Mouse (Mus musculus) activated CD4-positive, CD25-positive, alpha-beta regulatory T cell, adult 4 months (primary cell): ENCODE measurements around the gene Zfp119b. TPM values are rescaled to one million over a fixed set of nuclear protein-coding genes. Genes with fewer than 3 reads are reported as not detected.
"Not testable (repeated sequence)": the region's sequence is repeated elsewhere in the genome, so short reads cannot be mapped to it uniquely, and the experiment has no call there.

Experiments
- ATAC-seq: one replicate; pipeline ENCODE4 v1.8.0; 2017
- polyA plus RNA-seq, 2 experiments: library from polyadenylated mRNA; unstranded; fragments of 100-300 nt; shearing (Covaris generic); gene quantifications; one replicate each; pipeline ENCODE4 v1.2.1; 2017

Zfp119b gene
- polyA plus RNA-seq, 2 experiments from 2014 or later = 17.2 to 17.4 TPM

DNA sequence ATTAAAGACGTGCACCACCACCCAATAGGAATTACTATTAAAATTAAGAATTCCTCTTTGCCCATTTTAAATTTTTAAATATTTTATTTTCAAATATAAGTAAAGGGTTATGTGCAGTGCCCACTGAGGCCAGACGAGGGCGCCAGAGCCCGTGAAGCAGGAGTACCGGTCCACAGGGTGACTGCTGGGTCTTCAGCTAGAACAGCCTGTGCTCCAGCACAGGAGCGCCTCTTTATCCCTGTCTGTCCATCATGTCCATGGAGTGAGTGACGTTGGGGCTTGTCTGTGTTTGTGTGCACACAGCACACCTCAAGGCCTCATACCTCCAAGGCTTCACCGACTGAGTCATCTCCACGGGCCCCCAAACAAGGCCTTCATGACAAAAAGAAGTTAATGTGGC lies 7.9 kb upstream of the Zfp119b start:
- ATAC-seq = no peak

DNA sequence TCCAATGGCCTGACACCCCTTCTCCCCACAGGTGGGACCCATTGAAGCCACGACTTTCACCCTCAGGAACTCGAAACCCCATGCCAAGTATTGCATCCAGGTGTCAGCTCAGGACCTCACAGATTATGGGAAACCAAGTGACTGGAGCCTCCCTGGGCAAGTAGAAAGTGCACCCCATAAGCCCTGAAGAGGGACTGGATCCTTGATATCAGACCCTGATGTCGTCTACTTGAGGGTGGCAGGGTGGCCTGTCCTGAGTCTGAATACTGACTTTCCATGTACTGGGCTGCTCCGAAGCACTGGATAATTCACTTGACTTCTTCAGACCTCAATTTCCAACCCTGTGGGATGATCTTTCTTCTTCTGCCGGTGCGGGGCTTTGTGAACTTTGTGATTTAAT lies 7.3 kb upstream of the Zfp119b start:
- no peak for ATAC-seq

DNA sequence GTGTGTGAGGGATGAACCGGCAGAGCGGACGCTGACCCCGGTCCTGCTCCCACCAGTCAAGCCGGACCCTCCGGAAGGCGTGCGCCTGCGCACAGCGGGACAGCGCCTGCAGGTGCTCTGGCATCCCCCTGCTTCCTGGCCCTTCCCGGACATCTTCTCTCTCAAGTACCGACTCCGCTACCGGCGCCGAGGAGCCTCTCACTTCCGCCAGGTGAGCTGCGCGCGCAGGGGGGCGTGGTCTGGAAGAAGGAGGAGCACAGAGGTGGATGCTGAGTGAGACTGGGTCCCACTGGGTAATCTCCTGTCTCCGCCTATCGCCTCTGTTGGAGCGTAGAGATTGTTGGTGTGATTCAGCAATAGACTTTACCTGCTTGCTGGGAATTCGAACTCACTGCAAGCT lies 6.8 kb upstream of the Zfp119b start:
- ATAC-seq = no peak

DNA sequence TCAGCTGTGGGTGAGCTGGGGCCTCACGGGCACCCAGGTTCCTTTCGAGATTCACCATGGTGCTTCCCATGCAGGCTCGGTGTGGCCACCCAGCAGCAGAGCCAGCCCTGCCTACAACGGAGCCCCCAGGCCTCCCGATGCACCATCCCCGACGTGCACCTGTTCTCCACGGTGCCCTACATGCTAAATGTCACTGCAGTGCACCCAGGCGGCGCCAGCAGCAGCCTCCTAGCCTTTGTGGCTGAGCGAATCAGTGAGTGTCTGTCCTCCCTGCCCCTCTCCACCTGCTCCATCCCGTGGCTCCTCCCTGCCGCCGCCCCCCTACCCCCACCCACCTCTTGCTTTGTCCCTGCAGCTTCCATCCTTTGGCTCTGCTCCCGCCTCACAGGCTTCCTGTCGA lies 4.9 kb upstream of the Zfp119b start:
- ATAC-seq = no peak

DNA sequence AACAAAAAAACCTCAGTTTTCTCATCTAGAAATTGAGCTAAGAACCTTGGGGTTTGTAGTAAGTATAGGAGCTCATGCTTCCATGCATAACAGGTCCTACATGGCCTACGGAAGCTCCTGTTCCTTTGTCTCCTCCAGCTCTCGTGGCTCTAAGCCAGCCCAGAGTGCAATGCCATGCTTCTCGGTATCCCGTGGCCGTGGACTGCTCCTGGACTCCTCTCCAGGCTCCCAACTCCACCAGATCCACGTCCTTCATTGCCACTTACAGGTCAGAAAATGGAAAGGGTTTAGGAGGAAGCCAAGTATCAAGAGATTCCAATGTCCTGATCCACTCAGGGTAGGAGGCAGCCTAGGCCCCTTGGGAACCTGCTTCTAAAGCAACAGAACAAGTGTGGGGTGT lies 4.5 kb upstream of the Zfp119b start:
- no peak for ATAC-seq

DNA sequence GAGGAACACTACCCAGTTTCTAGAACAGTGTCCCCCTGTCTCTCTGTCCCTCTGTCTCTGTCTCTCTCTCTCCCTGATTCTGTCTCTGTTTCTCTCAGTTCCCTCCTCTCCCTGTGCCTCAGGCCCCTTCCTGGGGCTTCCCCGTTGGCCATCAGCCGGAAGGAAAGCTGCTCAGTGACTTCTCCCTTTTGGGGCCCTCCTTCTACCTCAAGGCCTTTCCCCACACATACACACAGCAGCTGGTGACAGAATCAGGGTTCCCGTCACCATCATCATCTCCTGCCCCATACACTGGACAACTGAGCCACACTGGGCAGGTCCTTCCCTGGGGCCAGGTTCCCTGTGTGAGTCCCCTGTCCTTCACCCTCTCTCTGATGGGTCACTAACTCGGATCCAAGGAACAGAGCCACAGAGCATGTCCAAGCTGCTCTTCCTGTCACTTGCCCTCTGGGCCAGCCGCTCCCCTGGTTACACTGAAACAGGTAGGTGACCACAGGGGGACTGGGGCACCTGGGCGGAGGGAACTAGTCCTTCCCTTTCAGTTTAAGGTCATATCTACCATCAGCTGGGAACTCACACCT lies 3.2 kb upstream of the Zfp119b start, which contains the start of gene Ebi3:
Ebi3 (plus strand) TSS at position 194 of the 581 bp plus-strand sequence.
- peak; percentile 65 for ATAC-seq

DNA sequence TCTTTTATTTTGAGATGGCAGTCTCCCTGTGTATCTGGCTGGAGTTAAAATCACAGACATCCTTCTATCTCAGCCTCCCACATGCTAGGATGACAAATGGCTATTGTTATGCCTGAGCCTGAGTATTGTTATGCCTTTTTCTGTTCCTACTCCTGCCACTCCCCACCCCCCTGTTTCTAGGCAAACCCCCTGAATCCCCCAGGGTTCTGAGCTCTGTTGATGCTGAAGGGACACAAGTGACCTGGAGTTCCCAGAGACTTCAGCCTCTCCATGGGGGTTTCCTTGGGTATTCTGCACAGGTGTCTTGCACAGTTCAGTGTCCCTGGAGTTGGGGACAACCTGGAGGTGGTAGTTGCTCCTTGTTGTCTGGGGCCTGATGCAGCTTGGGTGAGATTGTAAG lies 2.7 kb upstream of the Zfp119b start:
- ATAC-seq = no peak

DNA sequence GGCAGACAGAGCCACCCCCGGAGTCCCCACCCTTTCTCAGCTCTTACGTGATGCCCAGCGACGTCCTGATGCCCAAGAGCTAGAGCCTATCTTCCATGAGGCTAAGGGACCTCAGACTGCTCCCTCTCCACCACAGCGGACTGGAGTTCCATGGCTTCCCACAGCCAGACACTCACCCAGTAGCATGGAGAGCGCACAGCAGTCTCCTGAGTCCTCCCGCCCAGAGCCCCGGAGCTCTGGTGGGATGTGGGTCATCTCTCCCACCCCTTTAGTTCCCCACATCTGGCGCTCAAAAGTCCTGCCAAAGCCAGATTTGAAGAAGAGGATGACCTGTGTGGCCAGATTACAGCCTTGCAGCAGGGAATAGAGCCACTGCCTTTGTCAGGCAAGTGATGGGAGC lies 1.3 kb upstream of the Zfp119b start:
- no peak for ATAC-seq

DNA sequence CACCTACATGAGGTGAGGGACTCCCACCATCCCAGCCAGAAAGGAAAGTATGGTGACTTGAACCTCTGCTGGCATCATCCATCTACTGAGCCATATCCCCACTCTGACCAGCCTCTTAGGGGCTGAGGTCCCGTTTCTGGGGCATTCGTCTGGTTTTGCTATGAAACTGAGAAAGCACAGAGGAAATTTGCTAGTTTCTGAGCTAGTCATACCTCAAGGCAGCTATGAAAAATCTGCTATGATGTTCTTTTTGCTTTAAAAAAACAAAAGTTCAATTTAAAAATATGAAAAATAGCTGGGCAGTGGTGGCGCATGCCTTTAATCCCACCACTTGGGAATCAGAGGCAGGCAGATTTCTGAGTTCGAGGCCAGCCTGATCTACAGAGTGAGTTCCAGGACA lies 653 bp downstream of the Zfp119b start:
- ATAC-seq = no peak

DNA sequence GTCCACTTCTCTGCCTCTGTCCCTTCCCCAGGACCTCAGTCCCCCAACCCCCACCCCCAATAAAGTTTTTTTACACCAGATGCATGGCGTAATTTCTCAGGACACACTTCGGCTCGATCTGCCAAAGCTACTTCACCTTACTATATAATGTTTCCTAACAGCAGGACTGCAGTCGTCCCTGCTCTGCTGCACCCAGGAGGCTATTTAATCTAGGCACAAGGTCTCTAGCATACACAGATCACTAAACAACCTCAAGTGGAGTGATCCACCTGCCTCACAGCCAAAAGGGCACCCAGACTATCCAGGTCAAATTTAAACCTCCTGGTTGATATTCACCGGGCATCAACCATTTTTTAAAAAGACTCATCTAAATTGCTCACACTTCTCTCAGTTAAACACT lies 3.6 kb downstream of the Zfp119b start:
- ATAC-seq = no peak

DNA sequence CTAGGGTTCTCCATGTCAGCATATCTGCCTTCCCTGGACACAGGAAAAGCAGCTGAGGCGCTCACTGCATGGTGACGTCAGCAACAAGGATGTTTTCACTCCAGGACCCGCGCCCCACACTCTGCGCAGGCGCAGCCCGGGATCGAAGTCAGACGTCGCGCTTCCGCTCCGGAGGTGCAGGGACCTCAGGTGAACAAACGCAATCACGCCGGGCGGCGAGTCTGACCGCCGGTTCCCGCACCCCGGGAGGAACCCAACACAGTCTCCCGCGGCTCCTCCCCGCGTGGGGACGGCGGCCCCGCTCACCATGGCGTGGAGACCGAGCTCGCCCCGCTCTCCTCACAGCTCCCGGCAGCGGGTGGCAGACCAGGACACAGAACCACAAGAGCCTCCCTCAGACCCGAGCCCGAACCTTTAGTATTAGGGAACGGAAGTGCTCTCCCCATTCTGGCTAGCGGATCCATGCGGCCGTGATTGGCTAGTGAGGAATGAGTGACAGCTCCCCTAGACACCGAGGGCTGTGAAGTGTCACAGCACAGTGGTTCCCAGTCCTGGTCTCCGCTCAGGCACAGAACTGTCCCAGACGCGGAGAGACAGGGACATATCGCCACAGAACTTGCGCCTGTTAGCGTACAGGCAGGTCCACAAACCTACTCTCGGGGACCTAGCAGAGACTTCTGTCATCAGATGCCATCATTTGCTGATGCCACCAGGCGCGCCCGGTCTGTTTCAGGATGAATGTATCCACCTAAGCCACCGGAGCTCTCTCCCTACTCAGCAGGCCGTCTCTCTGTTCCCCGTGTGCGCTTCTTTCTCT lies 4.2 kb downstream of the Zfp119b start:
- peak; percentile 94 for ATAC-seq

DNA sequence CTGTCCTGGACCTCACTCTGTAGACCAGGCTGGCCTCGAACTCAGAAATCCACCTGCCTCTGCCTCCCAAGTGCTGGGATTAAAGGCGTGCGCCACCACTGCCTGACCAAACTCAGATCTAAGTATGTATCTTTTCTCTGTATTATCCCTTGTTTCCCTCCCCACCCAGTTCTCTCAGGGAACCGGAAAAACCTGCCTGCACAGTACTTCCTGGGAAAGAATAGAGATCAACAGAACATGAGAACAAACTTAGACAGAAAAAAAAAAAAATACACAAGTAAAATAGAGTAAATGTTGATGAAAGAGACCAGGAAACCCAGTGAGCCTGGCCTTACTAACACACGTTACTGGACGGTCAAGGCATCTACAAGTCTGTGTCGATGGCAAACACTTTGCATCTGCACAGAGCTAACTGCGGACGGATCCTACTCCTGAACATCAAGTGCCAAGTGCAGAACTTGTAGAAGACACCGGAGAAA lies 4.9 kb downstream of the Zfp119b start:
- ATAC-seq = not testable (repeated sequence)

DNA sequence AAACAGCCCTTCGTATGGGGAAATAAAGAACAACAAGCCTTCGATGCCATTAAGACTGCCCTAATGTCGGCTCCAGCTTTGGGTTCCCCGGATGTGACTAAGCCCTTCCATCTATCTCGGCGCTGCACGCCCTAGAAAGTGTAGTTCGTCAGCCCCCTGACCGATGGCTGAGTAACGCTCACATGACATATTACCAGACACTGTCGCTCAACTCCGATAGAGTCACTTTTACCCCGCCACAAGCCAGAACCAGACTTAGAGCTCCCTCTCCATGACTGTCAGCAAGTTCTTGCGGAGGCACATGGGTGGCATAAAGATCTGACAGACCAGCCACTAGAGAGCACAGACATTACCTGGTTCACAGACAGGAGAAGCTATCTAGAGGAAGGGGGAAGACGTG lies 16.1 kb downstream of the Zfp119b start:
- ATAC-seq = no peak

DNA sequence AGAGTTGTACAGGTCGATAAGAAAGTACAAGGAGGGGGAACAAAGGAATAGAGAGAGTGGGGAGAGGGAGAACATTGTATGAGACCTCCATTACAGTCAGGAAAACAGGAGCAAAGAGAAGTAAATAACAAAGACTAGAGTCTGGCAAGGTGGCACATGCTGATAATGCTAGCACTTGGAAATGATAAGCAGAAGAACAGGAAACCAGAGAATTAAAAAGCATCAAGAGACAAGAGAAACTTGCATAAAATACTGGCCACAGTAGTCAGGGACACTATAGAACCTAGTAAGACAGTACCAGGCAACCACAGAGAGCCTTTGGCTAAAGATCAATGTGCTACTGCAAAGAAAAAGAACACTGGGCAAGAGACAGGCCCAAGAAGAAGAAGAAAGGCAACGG lies 16.7 kb downstream of the Zfp119b start:
- no peak for ATAC-seq

DNA sequence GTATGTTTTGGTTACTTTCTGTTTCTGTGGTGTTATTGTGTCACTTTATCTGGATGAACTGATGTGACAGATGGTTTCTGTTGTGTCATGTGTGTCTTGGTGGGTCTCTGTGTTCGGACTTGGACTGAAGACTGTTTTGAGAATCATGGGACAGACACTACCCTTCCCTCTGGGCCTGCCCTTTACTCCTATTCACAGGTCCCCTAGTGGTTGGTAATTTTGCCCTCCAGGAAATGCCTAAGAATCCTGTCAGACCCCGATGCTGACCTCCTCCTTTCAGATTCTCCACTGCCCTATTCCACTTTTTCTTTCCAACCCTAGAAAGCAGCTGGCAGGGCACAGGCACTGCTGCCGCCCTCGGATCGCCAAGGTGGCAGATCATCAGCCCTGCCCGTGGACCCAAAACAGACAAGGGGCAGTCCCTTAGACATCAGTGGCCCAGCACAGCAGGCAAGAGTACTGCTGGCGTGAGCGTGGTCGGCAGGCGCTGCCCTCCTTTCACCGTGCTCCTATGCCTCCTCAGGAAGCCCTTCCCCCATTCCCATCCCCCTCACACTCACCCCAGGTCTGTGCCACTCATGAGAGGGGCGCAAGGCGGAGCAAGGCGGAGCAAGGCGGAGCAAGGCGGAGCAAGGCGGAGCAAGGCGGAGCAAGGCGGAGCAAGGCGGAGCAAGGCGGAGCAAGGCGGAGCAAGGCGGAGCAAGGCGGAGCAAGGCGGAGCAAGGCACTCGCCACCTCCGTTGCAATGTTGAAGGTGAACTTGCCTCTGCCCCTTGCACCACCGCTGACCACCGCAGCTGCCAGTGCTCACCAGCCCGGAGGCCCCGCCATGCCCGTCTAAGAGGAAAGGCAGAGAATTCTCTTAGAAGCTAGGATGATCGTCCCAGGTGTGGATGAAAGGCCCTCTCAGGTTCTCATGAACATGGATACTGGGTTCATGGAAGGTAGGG lies 17.5 kb downstream of the Zfp119b start:
- peak; percentile 83 for ATAC-seq

DNA sequence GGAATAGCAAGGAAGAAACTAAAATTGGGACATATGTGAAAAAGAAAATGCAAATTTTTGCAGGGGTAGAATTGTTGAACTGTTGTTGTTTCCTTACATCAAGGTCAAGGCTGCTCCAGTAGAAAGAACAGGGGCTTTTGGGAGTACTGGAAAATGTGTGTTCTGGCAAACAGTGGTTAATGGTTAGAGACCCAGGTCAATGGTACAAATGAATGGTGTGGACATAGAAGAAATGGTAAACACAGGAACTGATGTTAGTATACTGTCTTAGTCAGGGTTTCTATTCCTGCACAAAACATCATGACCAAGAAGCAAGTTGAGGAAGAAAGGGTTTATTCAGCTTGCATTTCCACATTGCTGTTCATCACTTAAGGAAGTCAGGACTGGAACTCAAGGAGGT lies 42.6 kb downstream of the Zfp119b start:
- no peak for ATAC-seq

DNA sequence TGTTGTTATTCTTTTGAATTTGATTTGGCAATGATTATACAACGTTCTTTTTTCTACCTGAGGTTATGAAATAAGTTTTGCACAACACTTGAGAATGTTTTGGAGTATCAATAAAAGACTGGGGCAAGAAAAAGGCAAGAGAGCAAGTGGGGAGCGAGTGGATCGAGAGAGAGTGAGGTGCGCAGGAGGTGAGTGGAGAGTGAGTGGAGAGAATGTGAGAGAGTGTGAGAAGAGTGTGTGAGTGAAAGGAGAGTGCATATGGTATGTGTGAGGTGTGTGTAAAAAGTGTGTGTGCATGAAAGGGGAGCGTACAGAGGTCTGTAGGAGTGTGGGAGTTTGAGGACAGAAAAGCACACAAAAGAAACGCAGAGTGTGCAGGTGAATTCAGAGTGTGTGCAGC lies 45.2 kb downstream of the Zfp119b start:
- ATAC-seq = no peak

DNA sequence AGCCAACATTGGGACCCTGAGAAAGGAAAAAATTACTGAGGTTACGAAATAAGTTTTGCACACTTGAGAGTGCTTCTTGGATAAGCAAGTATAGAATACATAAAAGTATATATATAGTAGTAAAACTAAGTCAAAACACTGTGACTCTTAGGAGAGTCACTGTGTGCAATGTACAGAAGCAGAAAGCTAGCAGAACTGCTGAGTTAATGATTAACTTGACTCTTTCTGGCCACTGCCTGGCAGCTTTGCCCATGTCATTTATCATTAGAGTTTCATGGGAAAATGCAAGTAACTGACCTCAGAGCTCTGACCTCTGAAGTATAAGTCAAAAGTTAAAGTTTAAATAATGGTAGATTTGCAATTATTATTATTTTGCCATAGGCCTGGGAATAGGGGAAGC lies 45.6 kb downstream of the Zfp119b start:
- no peak for ATAC-seq

DNA sequence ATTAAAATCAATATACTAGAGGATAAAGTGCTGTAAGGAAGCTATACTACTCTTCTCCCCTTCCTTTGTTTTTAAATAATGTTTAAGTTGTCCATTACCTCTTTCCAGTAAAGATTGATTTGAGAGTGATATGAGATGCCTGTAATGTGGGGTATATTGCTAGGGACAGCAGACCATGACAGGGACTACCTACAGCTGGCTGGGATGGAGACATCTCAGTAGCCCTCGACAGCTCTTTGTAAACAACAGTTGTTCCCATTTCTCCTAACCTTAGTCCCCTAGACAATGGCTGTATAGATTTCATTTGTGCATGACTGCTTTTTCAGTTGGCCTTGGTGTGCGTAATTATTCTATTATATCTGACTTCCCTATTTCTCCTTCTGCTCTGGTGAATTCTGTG lies 46.2 kb downstream of the Zfp119b start:
- no peak for ATAC-seq

DNA sequence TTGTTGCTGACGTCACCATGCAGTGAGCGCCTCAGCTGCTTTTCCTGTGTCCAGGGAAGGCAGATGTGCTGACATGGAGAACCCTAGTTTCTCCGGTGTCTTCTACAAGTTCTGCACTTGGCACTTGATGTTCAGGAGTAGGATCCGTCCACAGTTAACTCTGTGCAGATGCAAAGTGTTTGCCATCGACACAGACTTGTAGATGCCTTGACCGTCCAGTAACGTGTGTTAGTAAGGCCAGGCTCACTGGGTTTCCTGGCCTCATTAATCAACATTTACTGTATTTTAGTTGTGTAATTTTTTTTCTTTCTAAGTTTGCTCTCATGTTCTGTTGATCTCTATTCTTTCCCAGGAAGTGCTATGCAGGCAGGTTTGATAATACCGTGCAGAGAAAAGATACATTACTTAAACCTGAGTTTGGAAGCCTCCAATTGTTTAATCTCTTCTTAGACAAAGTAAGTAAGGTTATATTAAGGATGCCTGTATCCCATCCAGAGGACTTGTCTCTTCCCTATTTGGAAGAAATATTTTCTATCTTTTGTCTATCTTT lies 56.8 kb downstream of the Zfp119b start:
- ATAC-seq = peak; percentile 4
